Mouse (Mus musculus): ENCODE results near the gene Litaf.

Gene Litaf

GRCm38 (mm10) chr16:11065431-11065830 is 526 bp downstream of the Litaf start:
- peak; percentile 15 for DNase-seq (ENCODE audit: low spot score)

GRCm38 (mm10) chr16:11064742-11065141 is 1.2 kb downstream of the Litaf start:
- no peak for DNase-seq (ENCODE audit: low spot score)

GRCm38 (mm10) chr16:11064341-11064740 is 1.6 kb downstream of the Litaf start:
- DNase-seq (ENCODE audit: low spot score): no peak

- DNase-seq (ENCODE audit: low spot score): peak; percentile 29
These were observed 2.9 kb downstream of the Litaf start for GRCm38 (mm10) chr16:11062794-11063721.

- no peak for DNase-seq (ENCODE audit: low spot score)
These were observed 5.3 kb downstream of the Litaf start, which contains the start of gene Snn for GRCm38 (mm10) chr16:11060645-11061044. Snn (plus strand) TSS chr16:11060945.

GRCm38 (mm10) chr16:11055916-11056315 is 10.0 kb downstream of the Litaf start:
- no peak for DNase-seq (ENCODE audit: low spot score)

- DNase-seq (ENCODE audit: low spot score): no peak
These were observed 11.1 kb downstream of the Litaf start for GRCm38 (mm10) chr16:11054871-11055270.

- no peak for DNase-seq (ENCODE audit: low spot score)
These were observed 11.5 kb downstream of the Litaf start for GRCm38 (mm10) chr16:11054409-11054808.

- DNase-seq (ENCODE audit: low spot score): no peak
These were observed 14.8 kb downstream of the Litaf start for GRCm38 (mm10) chr16:11051134-11051533.

GRCm38 (mm10) chr16:11050226-11050625 is 15.7 kb downstream of the Litaf start:
- no peak for DNase-seq (ENCODE audit: low spot score)

- DNase-seq (ENCODE audit: low spot score): no peak
These were observed 18.8 kb downstream of the Litaf start for GRCm38 (mm10) chr16:11047130-11047529.

- no peak for DNase-seq (ENCODE audit: low spot score)
These were observed 19.5 kb downstream of the Litaf start for GRCm38 (mm10) chr16:11046437-11046836.

GRCm38 (mm10) chr16:11043239-11043638 is 22.7 kb downstream of the Litaf start:
- no peak for DNase-seq (ENCODE audit: low spot score)

GRCm38 (mm10) chr16:11040603-11041002 is 25.4 kb downstream of the Litaf start:
- no peak for DNase-seq (ENCODE audit: low spot score)

GRCm38 (mm10) chr16:11035790-11036431 is 30.0 kb downstream of the Litaf start:
- peak; percentile 88 for DNase-seq (ENCODE audit: low spot score)

GRCm38 (mm10) chr16:11035273-11035672 is 30.7 kb downstream of the Litaf start:
- DNase-seq (ENCODE audit: low spot score): no peak

- peak; percentile 90 for DNase-seq (ENCODE audit: low spot score)
These were observed 31.7 kb downstream of the Litaf start for GRCm38 (mm10) chr16:11034193-11034803.

GRCm38 (mm10) chr16:11031320-11031719 is 34.6 kb downstream of the Litaf start:
- DNase-seq (ENCODE audit: low spot score): no peak

GRCm38 (mm10) chr16:11030844-11031243 is 35.1 kb downstream of the Litaf start:
- no peak for DNase-seq (ENCODE audit: low spot score)

- no peak for DNase-seq (ENCODE audit: low spot score)
These were observed 37.8 kb downstream of the Litaf start for GRCm38 (mm10) chr16:11028206-11028605.

GRCm38 (mm10) chr16:11024841-11025240 is 41.1 kb downstream of the Litaf start:
- no peak for DNase-seq (ENCODE audit: low spot score)

GRCm38 (mm10) chr16:11023618-11024017 is 42.3 kb downstream of the Litaf start:
- no peak for DNase-seq (ENCODE audit: low spot score)

- no peak for DNase-seq (ENCODE audit: low spot score)
These were observed 43.9 kb downstream of the Litaf start for GRCm38 (mm10) chr16:11022113-11022489.

Measured in embryo, embryonic 10 days (tissue).